Mouse (Mus musculus) kidney, adult 2 months (tissue): ENCODE measurements at regions not wholly inside any gene's neighbourhood (a gene's known extent, or its start where the extent isn't known, plus 50 kb on each side); places are given as distances from the start of the nearest gene placed in this dataset.
A peak's percentile ranks its signal among the peaks of the same experiment; 100 is the strongest.

Experiments used
- DNase-seq: peaks from one replicate; pipeline ENCODE4 v3.0.0; 2021
- H3K27ac ChIP-seq: fragments of 200-500 bp; 2 replicates; pipeline ENCODE4 v1.5.1; 2012; ENCODE audit warnings: low read depth, low read length, control low read depth, inconsistent platforms; ENCODE audit not compliant: insufficient read depth
- H3K27me3 ChIP-seq: fragments of 200-500 bp; replicated peaks from 2 replicates; pipeline ENCODE4 v1.6.1; 2012; ENCODE audit warnings: mild to moderate bottlenecking, moderate library complexity, low read length, inconsistent platforms; ENCODE audit not compliant: control insufficient read depth, insufficient read depth
- H3K36me3 ChIP-seq: fragments of 200-500 bp; 2 replicates; pipeline ENCODE4 v1.6.1; 2012; ENCODE audit warnings: mild to moderate bottlenecking, moderate library complexity, low read length, inconsistent platforms; ENCODE audit not compliant: control insufficient read depth, insufficient read depth
- H3K4me1 ChIP-seq: fragments of 200-500 bp; 2 replicates; pipeline ENCODE4 v1.6.1; 2011; ENCODE audit warnings: low read length; ENCODE audit not compliant: control insufficient read depth, insufficient read depth
- H3K4me3 ChIP-seq: fragments of 200-500 bp; 2 replicates; pipeline ENCODE4 v1.5.1; 2011; ENCODE audit warnings: mild to moderate bottlenecking, low read depth, low read length, control low read depth; ENCODE audit not compliant: insufficient read depth
- CTCF ChIP-seq: fragments of 200-500 bp; conservative IDR thresholded peaks from 2 replicates; pipeline ENCODE4 v1.5.1; 2011; ENCODE audit warnings: low read depth, mild to moderate bottlenecking, control low read depth, low read length, moderate library complexity, mixed read lengths; ENCODE audit not compliant: insufficient read depth, insufficient read length
- POLR2A ChIP-seq: fragments of 200-500 bp; IDR thresholded peaks from one replicate; pipeline ENCODE4 v1.6.1; 2011; ENCODE audit warnings: low read depth, low read length, control low read depth
- WGBS: fragments of 180-500 bp; shearing (Covaris S2); methylation state at CpG from one replicate; pipeline ENCODE4 v1.1.7; 2018; 5-methylcytosine and 5-hydroxymethylcytosine counted together

GRCm38 (mm10) chrX:77009336-77009735 is 406.6 kb upstream of the Cldn34d start:
- Histone ChIP-seq H3K27ac (no peak overlapping the region), H3K27me3 (no peaks in the 10 kb centered on the region), H3K36me3 (no peaks in the 10 kb centered on the region), H3K4me3 (no peak overlapping the region), H3K4me1 (no peaks in the 10 kb centered on the region)
- WGBS, result 10% methylated on average over 2 of the region's 2 CpGs
- DNase-seq, result no peak
- TF ChIP-seq POLR2A, result no peak
- TF ChIP-seq CTCF, result no peak

DNA sequence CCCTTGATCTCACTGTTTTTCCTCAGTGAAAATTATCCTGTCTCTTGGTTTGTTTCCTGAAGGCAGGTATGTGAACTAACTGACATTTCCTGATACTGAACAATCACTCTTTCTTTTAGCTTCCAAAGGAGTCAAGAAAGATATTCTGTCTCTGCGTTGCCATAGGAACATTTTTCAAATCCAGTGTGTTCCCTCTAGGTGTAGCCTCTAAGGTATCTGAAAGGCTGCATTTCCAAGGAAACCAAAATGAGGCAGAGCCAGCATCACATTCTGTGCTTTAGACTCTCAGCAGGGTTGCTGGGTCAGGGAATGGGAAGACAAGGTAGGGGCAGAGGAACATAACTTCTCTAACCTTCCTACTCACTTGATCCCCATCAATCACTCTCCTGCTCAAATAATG is 411.2 kb upstream of the Cldn34d start:
- 82% methylated on average over 1 of the region's 1 CpGs for WGBS

GRCm38 (mm10) chrX:77050401-77051381 is 448.0 kb upstream of the Cldn34d start:
- no peak overlapping the region for H3K4me3 ChIP-seq
- no peaks in the 10 kb centered on the region for H3K36me3 ChIP-seq
- WGBS, result 14% methylated on average over 5 of the region's 5 CpGs
- DNase-seq, result peak; percentile 37
- H3K4me1 ChIP-seq, result no peaks in the 10 kb centered on the region
- TF ChIP-seq CTCF (no peak), POLR2A (no peak)
- H3K27ac ChIP-seq, result no peak overlapping the region
- H3K27me3 ChIP-seq, result no peaks in the 10 kb centered on the region

More for the DNA sequence above, 411.2 kb upstream of the Cldn34d start:
- no peak overlapping the region for H3K27ac ChIP-seq
- no peak overlapping the region for H3K4me3 ChIP-seq
- no peaks in the 10 kb centered on the region for H3K27me3 ChIP-seq
- no peaks in the 10 kb centered on the region for H3K36me3 ChIP-seq
- no peaks in the 10 kb centered on the region for H3K4me1 ChIP-seq
- TF ChIP-seq CTCF (no peak), POLR2A (no peak)
- no peak for DNase-seq

DNA sequence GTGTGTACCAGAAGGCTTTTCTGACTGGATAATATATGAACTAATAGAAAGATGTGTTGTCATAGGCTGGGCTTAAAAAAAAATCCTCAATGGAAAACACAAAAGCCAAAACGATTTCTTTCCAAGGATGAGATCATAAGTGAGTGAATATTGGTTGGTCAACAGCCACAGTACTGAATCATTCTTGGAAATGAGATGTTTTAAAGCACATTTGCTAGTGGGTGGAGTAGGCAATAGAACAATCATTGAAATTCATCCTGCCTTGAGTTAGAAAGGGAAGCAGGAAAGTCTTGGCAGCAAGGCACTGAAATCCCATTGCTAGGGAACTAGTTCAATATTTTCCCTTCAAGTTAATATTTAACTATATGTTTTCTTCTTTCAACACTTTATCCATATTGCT is 449.3 kb upstream of the Cldn34d start:
- no peak overlapping the region for H3K4me3 ChIP-seq
- H3K27me3 ChIP-seq, result no peaks in the 10 kb centered on the region
- DNase-seq, result no peak
- TF ChIP-seq CTCF (no peak), POLR2A (no peak)
- H3K27ac ChIP-seq, result no peak overlapping the region
- 27% methylated on average over 1 of the region's 1 CpGs for WGBS
- H3K36me3 ChIP-seq, result no peaks in the 10 kb centered on the region
- H3K4me1 ChIP-seq, result no peaks in the 10 kb centered on the region

- H3K27me3 ChIP-seq, result no peaks in the 10 kb centered on the region
- H3K36me3 ChIP-seq, result no peaks in the 10 kb centered on the region
- TF ChIP-seq CTCF (no peak), POLR2A (no peak)
- DNase-seq, result no peak
- no peaks in the 10 kb centered on the region for H3K4me1 ChIP-seq
- H3K27ac ChIP-seq, result no peak overlapping the region
- H3K4me3 ChIP-seq, result no peak overlapping the region
- 85% methylated on average over 4 of the region's 4 CpGs for WGBS
Measured at GRCm38 (mm10) chrX:77079776-77080175, 431.0 kb upstream of the Tbl1x start.

- no peaks in the 10 kb centered on the region for H3K4me1 ChIP-seq
- DNase-seq, result peak; percentile 0
- TF ChIP-seq POLR2A, result no peak
- TF ChIP-seq CTCF, result no peak
- H3K27ac ChIP-seq, result no peak overlapping the region
- H3K27me3 ChIP-seq, result no peaks in the 10 kb centered on the region
- H3K4me3 ChIP-seq, result no peak overlapping the region
- no peaks in the 10 kb centered on the region for H3K36me3 ChIP-seq
- 60% methylated on average over 1 of the region's 1 CpGs for WGBS
Measured at GRCm38 (mm10) chrX:77082716-77083115, 428.1 kb upstream of the Tbl1x start.

DNA sequence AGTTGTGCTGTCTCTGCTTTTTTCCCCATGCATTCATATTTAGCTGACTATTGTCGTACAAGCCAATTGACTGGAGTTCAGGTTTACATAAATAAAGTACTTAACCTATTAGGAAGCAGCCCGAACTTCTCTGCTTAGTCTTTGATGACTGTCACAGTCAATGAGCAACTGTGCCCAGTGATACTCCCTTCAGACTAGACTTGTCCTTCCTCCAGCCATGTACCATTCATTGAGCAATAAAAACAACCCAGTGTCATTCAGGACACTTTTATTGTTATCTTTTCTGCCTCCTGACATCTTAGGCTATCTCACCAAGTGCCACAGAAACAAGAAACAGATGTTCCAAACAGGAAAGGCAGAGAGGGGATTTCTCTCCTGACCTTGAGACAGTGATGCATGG is 389.1 kb upstream of the Tbl1x start:
- Histone ChIP-seq H3K27me3 (no peaks in the 10 kb centered on the region), H3K27ac (no peak overlapping the region), H3K36me3 (no peaks in the 10 kb centered on the region), H3K4me3 (no peak overlapping the region), H3K4me1 (no peaks in the 10 kb centered on the region)
- DNase-seq, result no peak
- WGBS, result 41% methylated on average over 2 of the region's 2 CpGs
- TF ChIP-seq CTCF (no peak), POLR2A (no peak)
